Mouse (Mus musculus): ENCODE data around the gene Nfasc.

The Nfasc gene

GRCm38 (mm10) chr1:132732307-132732706 lies 9.3 kb downstream of the Nfasc start:
- no peak for DNase-seq (ENCODE audit: low spot score in 2 of 2)

GRCm38 (mm10) chr1:132727548-132727947 lies 14.0 kb downstream of the Nfasc start:
- no peak for DNase-seq (ENCODE audit: low spot score in 2 of 2)

- no peak for DNase-seq (ENCODE audit: low spot score in 2 of 2)
Measured at GRCm38 (mm10) chr1:132722362-132722761, 19.2 kb downstream of the Nfasc start.

- no peak for DNase-seq (ENCODE audit: low spot score in 2 of 2)
Measured at GRCm38 (mm10) chr1:132721266-132721665, 20.3 kb downstream of the Nfasc start.

GRCm38 (mm10) chr1:132718225-132718624 lies 23.4 kb downstream of the Nfasc start:
- no peak for DNase-seq (ENCODE audit: low spot score in 2 of 2)

GRCm38 (mm10) chr1:132715044-132715443 lies 26.6 kb downstream of the Nfasc start:
- DNase-seq (ENCODE audit: low spot score in 2 of 2), result no peak

GRCm38 (mm10) chr1:132709419-132709818 lies 32.2 kb downstream of the Nfasc start:
- no peak for DNase-seq (ENCODE audit: low spot score in 2 of 2)

- no peak for DNase-seq (ENCODE audit: low spot score in 2 of 2)
Measured at GRCm38 (mm10) chr1:132707301-132707700, 34.3 kb downstream of the Nfasc start.

- DNase-seq (ENCODE audit: low spot score in 2 of 2), result no peak
Measured at GRCm38 (mm10) chr1:132703467-132703866, 38.1 kb downstream of the Nfasc start.

- no peak for DNase-seq (ENCODE audit: low spot score in 2 of 2)
Measured at GRCm38 (mm10) chr1:132696926-132697325, 44.7 kb downstream of the Nfasc start.

GRCm38 (mm10) chr1:132696232-132696631 lies 45.4 kb downstream of the Nfasc start:
- DNase-seq (ENCODE audit: low spot score in 2 of 2), result no peak

GRCm38 (mm10) chr1:132694007-132694406 lies 47.6 kb downstream of the Nfasc start:
- DNase-seq (ENCODE audit: low spot score in 2 of 2), result no peak

GRCm38 (mm10) chr1:132689181-132689580 lies 52.4 kb downstream of the Nfasc start:
- no peak for DNase-seq (ENCODE audit: low spot score in 2 of 2)

GRCm38 (mm10) chr1:132678935-132679334 lies 62.7 kb downstream of the Nfasc start:
- DNase-seq (ENCODE audit: low spot score in 2 of 2), result no peak

GRCm38 (mm10) chr1:132678076-132678475 lies 63.5 kb downstream of the Nfasc start:
- no peak for DNase-seq (ENCODE audit: low spot score in 2 of 2)

- DNase-seq (ENCODE audit: low spot score in 2 of 2), result no peak
Measured at GRCm38 (mm10) chr1:132672704-132673103, 68.9 kb downstream of the Nfasc start.

GRCm38 (mm10) chr1:132669200-132669599 lies 72.4 kb downstream of the Nfasc start:
- no peak for DNase-seq (ENCODE audit: low spot score in 2 of 2)

- DNase-seq (ENCODE audit: low spot score in 2 of 2), result no peak
Measured at GRCm38 (mm10) chr1:132660354-132660753, 81.2 kb downstream of the Nfasc start.

GRCm38 (mm10) chr1:132659604-132660003 lies 82.0 kb downstream of the Nfasc start:
- DNase-seq (ENCODE audit: low spot score in 2 of 2), result no peak

GRCm38 (mm10) chr1:132655611-132656010 lies 86.0 kb downstream of the Nfasc start:
- DNase-seq (ENCODE audit: low spot score in 2 of 2), result no peak

- DNase-seq (ENCODE audit: low spot score in 2 of 2), result no peak
Measured at GRCm38 (mm10) chr1:132654769-132655168, 86.8 kb downstream of the Nfasc start.

- no peak for DNase-seq (ENCODE audit: low spot score in 2 of 2)
Measured at GRCm38 (mm10) chr1:132653841-132654457, 87.6 kb downstream of the Nfasc start.

- no peak for DNase-seq (ENCODE audit: low spot score in 2 of 2)
Measured at GRCm38 (mm10) chr1:132653161-132653560, 88.4 kb downstream of the Nfasc start.

GRCm38 (mm10) chr1:132650680-132651079 lies 90.9 kb downstream of the Nfasc start:
- DNase-seq (ENCODE audit: low spot score in 2 of 2), result no peak
